Mouse (Mus musculus) left cerebral cortex, postnatal 4 days (tissue): ENCODE measurements around the gene Olfr1357. TPM values are rescaled to one million over a fixed set of nuclear protein-coding genes. Genes with fewer than 3 reads are reported as not detected.

Source experiments
- DNase-seq: peaks from one replicate; pipeline ENCODE4 v3.0.0-alpha.2; 2022
- intact Hi-C: fragments of 180-260 bp; cut with DNase I; formaldehyde crosslinking; loops from one replicate; pipeline ENCODE4 v1.15.1; 2025
- total RNA-seq, 2 experiments: library from RNA; stranded (reverse); gene quantifications; 2 replicates each; pipeline ENCODE4 v1.2.3; 2021

Olfr1357 gene
- total RNA-seq, 2 experiments from 2014 or later = not detected

DNA sequence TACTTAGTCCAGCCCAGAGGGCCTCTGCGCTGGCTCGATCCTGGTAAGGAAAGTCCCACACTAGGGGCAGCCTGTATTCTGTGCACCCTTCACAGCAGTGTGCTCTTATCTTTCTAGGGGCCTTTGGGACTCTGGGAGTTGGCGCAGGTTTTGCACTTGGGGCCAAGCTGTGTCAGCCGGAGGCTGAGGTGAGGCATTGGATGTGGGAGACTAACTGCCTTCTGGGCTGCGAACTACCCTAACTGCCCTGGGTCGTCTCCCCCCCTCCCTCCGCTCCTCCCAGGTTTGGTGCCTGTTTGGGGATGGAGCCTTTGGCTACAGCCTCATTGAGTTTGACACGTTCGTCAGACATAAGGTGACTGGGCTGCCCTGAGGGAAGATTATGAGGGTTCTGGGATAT is 34.5 kb downstream of the Olfr1357 start:
- no peak for DNase-seq
- intact Hi-C loops = no loop called here

DNA sequence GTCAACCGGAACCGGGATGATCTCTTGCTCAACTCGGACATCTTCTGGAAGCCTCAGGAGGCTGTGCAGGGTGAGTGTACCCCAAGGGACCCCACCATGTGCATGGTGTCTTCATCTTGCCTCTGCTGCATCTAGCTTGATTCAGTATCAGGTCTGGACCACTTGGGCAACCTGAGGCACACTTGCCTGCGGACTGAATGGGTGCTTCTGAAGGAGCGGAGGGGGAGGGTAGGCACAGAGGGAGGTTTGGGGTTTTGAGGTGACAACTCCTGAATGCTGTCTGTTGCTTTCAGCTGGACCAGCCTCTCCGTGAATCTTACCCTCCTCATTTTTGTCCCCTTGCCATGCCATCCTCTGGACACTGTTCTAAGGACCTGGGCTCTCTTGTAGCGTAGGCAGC is 36.8 kb downstream of the Olfr1357 start:
- intact Hi-C loops = no loop called here
- DNase-seq = no peak

- intact Hi-C loops = no loop called here
Observed at GRCm38 (mm10) chr10:78578204-78578603, 39.7 kb downstream of the Olfr1357 start.

GRCm38 (mm10) chr10:78576435-78577184 is 41.3 kb downstream of the Olfr1357 start:
- intact Hi-C loops = no loop called here
- DNase-seq = no peak

More at GRCm38 (mm10) chr10:78578204-78578603, 39.7 kb downstream of the Olfr1357 start:
- no peak for DNase-seq

- DNase-seq = peak; percentile 97
- intact Hi-C loops = no loop called here
Observed at GRCm38 (mm10) chr10:78575690-78576089, 42.2 kb downstream of the Olfr1357 start.

DNA sequence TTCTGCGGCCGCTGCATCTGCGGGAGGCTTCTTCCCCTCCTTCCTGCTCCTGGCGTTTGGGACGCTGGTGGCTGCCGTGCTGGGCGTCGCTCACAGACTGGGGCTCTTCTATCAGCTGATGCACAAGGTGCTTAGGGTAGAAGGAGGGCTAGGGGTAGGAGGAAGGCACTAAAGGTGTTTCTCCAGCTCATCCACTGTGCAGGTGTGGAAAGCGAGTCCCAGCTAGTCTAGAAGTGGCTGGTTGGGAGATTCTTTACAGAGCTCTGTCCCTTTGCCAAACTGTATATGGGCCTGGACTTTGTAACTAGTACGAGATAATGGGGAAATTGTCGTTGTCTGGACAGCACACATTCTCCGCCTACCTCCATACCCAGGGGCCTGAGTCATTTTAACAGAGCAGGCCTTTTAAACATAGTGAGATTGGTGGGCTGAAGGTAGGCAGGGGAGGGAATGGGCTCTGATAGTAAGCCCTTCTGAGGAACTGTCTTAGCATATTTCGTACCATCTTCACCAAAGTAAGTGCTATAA is 42.7 kb downstream of the Olfr1357 start:
- intact Hi-C loops = no loop called here
- no peak for DNase-seq

DNA sequence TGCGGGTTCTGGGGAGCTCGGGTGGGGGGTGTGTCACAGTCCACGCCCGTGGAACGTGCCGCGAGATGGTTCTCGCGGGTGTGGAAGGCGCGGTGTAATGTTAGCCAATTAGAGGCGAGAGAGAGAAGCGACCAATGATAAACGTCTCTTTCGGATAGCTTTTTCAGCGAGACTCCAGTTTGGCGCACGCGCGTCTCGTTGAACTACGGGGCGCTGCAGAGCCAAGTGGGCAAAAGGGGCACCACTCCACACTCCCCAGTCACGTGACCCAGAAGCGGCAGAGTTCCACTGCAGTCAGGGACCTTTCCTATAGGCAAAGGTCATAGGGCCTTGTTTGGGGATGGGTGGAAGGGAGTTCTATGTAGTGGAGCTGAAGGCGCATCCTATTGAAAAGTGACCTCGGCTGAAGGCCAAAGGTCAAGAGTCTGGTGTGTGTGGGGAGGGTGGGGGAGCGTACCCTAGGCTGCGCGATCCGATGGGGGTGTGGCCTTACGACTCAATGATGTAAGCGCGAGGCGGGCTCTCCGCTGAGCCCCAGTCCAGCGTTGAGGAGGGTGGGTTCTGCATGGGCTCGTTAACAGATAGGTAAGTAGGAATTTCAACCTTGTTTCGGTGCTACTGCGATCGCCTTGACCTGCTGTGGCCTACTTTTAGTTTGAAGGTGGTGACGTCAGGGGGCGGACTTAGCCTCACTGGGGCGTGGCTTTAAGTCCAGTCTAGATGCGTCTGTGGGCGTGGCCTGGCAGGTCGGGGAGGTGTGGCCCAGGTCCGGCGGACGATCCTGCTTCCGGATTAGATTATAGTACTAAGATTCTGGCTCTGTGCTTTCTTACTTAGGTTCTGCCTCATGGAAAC is 43.4 kb downstream of the Olfr1357 start, which contains the start of gene Ilvbl:
TSS of gene Ilvbl (plus strand) at position 97 of the 855 bp plus-strand sequence.
- intact Hi-C loops = no loop called here
- peak; percentile 93 for DNase-seq

- no peak for DNase-seq
- intact Hi-C loops = no loop called here
Observed at GRCm38 (mm10) chr10:78573226-78573625, 44.6 kb downstream of the Olfr1357 start.

DNA sequence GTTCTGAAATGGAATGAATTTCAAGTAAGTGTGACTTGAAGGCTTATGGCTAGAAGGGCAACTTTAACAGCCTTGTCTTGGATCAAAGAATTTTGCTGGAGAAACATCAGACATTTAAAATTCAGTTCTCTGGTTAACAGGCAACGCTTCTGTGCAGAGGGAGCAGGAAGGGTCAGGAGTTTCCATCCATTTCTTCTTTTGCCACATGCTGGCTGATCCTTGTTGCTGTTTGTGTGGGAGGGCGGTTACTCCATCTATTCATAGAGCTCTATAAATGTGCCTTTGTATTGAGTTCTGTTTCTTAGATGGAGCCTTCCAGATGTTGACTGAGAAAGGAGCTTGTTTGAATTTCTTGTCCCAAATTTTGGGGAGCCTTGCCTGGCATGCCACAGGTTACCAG is 47.0 kb downstream of the Olfr1357 start:
- DNase-seq = no peak
- intact Hi-C loops = no loop called here

DNA sequence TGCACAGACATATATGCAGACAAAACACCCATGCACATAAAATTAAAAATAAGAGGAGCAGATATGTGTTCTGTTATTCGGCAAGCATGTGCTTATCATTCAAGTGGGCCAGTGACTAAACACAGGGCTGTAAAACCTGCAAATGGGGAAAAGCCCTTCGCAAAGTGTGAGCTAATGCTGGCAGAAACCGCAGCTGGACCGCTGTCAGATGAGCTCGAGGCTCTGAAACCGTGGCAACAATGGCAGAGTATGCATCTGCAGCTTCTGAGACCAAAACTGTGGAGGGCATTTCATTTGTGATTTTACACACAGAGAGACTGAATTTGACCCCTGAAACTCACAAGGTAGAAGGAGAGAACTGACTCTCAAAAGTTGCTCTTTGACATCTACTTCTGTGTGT is 47.5 kb downstream of the Olfr1357 start:
- intact Hi-C loops = no loop called here
- DNase-seq = no peak

DNA sequence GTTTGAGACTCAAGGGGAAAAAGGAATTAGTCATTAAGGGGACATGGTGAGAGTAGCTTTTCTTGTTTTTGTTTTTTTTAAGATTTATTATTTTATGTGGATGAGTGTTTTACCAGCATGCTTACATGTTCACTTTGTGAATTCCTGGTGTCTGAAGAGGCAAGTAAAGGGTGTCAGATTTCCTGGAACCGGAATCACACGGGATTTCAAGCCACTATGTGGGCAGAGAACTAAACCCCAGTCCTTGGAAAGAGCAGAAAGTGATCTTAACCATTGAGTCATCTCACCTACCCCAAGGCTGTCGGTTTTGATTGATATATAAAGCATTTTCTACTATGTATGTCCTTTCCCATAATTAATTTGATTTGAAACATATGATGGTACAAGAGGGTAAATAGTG is 48.2 kb downstream of the Olfr1357 start:
- DNase-seq = no peak
- intact Hi-C loops = no loop called here

- DNase-seq = no peak
- intact Hi-C loops = no loop called here
Observed at GRCm38 (mm10) chr10:78569191-78569590, 48.7 kb downstream of the Olfr1357 start.

GRCm38 (mm10) chr10:78565070-78565469 is 52.8 kb downstream of the Olfr1357 start:
- no peak for DNase-seq
- intact Hi-C loops = no loop called here

Other genes starting within 250 kb of the Olfr1357 start
- 100 to 1,000 TPM; 295 to 298 TPM for gene Rrp1, start 205.0 kb downstream of the Olfr1357 start, total RNA-seq
- gene Cstb, start 192.4 kb downstream of the Olfr1357 start, total RNA-seq = 10 to 100 TPM; 40.0 to 40.8 TPM
- gene Pdxk, start 153.1 kb downstream of the Olfr1357 start, total RNA-seq = 10 to 100 TPM; 41.1 to 45.1 TPM
- not detected for gene Olfr1358, start 100.6 kb downstream of the Olfr1357 start, total RNA-seq
- gene Ilvbl, start 43.7 kb downstream of the Olfr1357 start, total RNA-seq = 10 to 100 TPM; 30.0 to 39.9 TPM
- gene Syde1, start 26.1 kb downstream of the Olfr1357 start, total RNA-seq = 1 to 10 TPM; 4.1 to 4.7 TPM
- not detected for gene Casp14, start 100.2 kb upstream of the Olfr1357 start, total RNA-seq
- under 1 TPM in 1 of 2 experiments, not detected in 1; 0.22 TPM for gene Ccdc105, start 135.0 kb upstream of the Olfr1357 start, total RNA-seq
- 10 to 100 TPM; 15.7 to 18.1 TPM for gene Slc1a6, start 162.4 kb upstream of the Olfr1357 start, total RNA-seq
- not detected for gene Olfr1356, start 234.1 kb upstream of the Olfr1357 start, total RNA-seq